Mouse (Mus musculus) heart, adult 10 weeks (tissue): ENCODE measurements around the gene S100a5. TPM values are rescaled to one million over a fixed set of nuclear protein-coding genes. Genes with fewer than 3 reads are reported as not detected.

ENCODE experiments used
- polyA plus RNA-seq: library from polyadenylated mRNA; stranded (reverse); fragments of 350-450 nt; fragmentation: Illumina TruSeq; extraction: RNeasy Lipid Tissue Mini Kit (QIAGEN cat#74804); gene quantifications from one replicate; pipeline ENCODE4 v1.2.3, GENCODE M21; 2014; ENCODE audit warnings: low read depth, low replicate concordance

Gene S100a5
- polyA plus RNA-seq: not detected

GRCm38 (mm10) chr3:90608223-90608622 lies at the start of gene S100a5:
S100a5 (plus strand) TSS chr3:90608523.

GRCm38 (mm10) chr3:90560008-90560628 lies 48.2 kb upstream of the S100a5 start, which contains the start of gene S100a3:
S100a3 (plus strand) TSS chr3:90560578.

GRCm38 (mm10) chr3:90589947-90590346 lies 18.4 kb upstream of the S100a5 start, which contains the start of gene S100a2:
S100a2 (plus strand) TSS chr3:90590247.

GRCm38 (mm10) chr3:90601486-90602110 lies 6.7 kb upstream of the S100a5 start, which contains the start of gene Gm42674:
Gm42674 (plus strand) TSS chr3:90601904.

GRCm38 (mm10) chr3:90603623-90604022 lies 4.7 kb upstream of the S100a5 start, which contains the start of gene S100a4:
S100a4 (plus strand) TSS chr3:90603771.

GRCm38 (mm10) chr3:90612728-90613291 lies 4.5 kb downstream of the S100a5 start, which contains the start of gene S100a6:
S100a6 (plus strand) TSS chr3:90612882.

GRCm38 (mm10) chr3:90653717-90654116 lies 45.4 kb downstream of the S100a5 start, which contains the start of gene S100a7a:
S100a7a (plus strand) TSS chr3:90654017.

Other genes starting within 250 kb of the S100a5 start
- gene Slc27a3, start 218.6 kb upstream of the S100a5 start, polyA plus RNA-seq: 1.0 TPM
- 23.4 TPM for gene Ints3, start 174.9 kb upstream of the S100a5 start, polyA plus RNA-seq
- gene Npr1, start 142.7 kb upstream of the S100a5 start, polyA plus RNA-seq: 20.8 TPM
- 34.3 TPM for gene Ilf2, start 132.4 kb upstream of the S100a5 start, polyA plus RNA-seq
- gene Snapin, start 117.5 kb upstream of the S100a5 start, polyA plus RNA-seq: 79.2 TPM
- gene Chtop, start 99.0 kb upstream of the S100a5 start, polyA plus RNA-seq: 80.9 TPM
- 1,552 TPM for gene S100a1, start 94.1 kb upstream of the S100a5 start, polyA plus RNA-seq
- gene S100a13, start 94.1 kb upstream of the S100a5 start, polyA plus RNA-seq: 64.2 TPM
- not detected for gene S100a14, start 81.7 kb upstream of the S100a5 start, polyA plus RNA-seq
- 78.9 TPM for gene S100a16, start 71.3 kb upstream of the S100a5 start, polyA plus RNA-seq
- not detected for gene S100a3, start 47.9 kb upstream of the S100a5 start, polyA plus RNA-seq
- not detected for gene S100a2, start 18.3 kb upstream of the S100a5 start, polyA plus RNA-seq
- gene Gm42674, start 6.6 kb upstream of the S100a5 start, polyA plus RNA-seq: not detected
- gene S100a4, start 4.8 kb upstream of the S100a5 start, polyA plus RNA-seq: 31.3 TPM
- 111 TPM for gene S100a6, start 4.4 kb downstream of the S100a5 start, polyA plus RNA-seq
- gene S100a7a, start 45.5 kb downstream of the S100a5 start, polyA plus RNA-seq: 0.97 TPM
- not detected for gene S100a8, start 60.5 kb downstream of the S100a5 start, polyA plus RNA-seq
- 2.0 TPM for gene S100a9, start 87.2 kb downstream of the S100a5 start, polyA plus RNA-seq
- gene Pglyrp4, start 118.4 kb downstream of the S100a5 start, polyA plus RNA-seq: not detected
- gene Gm5849, start 169.4 kb downstream of the S100a5 start, polyA plus RNA-seq: not detected